Mouse (Mus musculus) left cerebral cortex, adult 18-20 months (tissue): ENCODE data around the gene Nova1. TPM values are rescaled to one million over a fixed set of nuclear protein-coding genes. Genes with fewer than 3 reads are reported as not detected.

Experiments
- DNase-seq, 2 experiments: peaks; one replicate each; pipeline ENCODE4 v3.0.0; 2021 to 2022; ENCODE audit warnings: low spot score in 2 of 2, mixed read lengths in 1 of 2
- total RNA-seq, 2 experiments: library from RNA; stranded (reverse); gene quantifications; 2 replicates each; pipeline ENCODE4 v1.2.3; 2021

The Nova1 gene
- total RNA-seq, 2 experiments from 2014 or later: 44.4 to 48.6 TPM

GRCm38 (mm10) chr12:46700202-46700601 lies 118.5 kb downstream of the Nova1 start:
- no peak for DNase-seq

GRCm38 (mm10) chr12:46676341-46676740 lies 142.4 kb downstream of the Nova1 start:
- no peak for DNase-seq

- DNase-seq: no peak
Measured at GRCm38 (mm10) chr12:46666706-46667105, 152.0 kb downstream of the Nova1 start.

- DNase-seq: peak; percentile 4 to 17
Measured at GRCm38 (mm10) chr12:46646139-46646611, 172.6 kb downstream of the Nova1 start.

GRCm38 (mm10) chr12:46645365-46645962 lies 173.3 kb downstream of the Nova1 start:
- DNase-seq: no peak
